Mouse (Mus musculus): ENCODE data around the gene Ift46. TPM values are rescaled to one million over a fixed set of nuclear protein-coding genes. Genes with fewer than 3 reads are reported as not detected.

The Ift46 gene
- polyA plus RNA-seq, 1 experiment: 58.8 TPM

DNA sequence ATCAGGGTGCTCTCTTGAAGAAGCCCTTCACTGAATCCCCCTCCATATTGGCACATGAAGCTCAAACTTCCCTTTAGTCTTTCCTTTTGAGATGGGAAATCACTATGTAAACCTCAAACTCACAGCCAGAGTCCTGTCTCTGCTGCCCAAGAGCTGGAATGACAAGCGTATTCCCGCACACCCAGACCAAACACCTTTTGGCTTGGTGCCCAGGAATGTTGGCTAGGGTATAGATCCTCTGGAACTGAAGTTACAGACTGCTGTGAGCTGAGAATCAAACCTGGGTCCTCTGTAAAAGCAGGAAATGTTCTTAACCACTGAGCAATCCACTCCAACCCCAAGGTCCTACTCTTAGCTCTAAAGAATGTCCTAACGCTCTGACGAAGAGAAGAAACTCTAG lies 64.6 kb downstream of the Ift46 start:
- H3K4me3 ChIP-seq (ENCODE audit: insufficient read depth, low read depth, low read length): no peak overlapping the region
- no peak overlapping the region for H3K27ac ChIP-seq (ENCODE audit: insufficient read depth, low read depth, low read length)
- H3K36me3 ChIP-seq (ENCODE audit: control insufficient read depth, insufficient read depth, low read length): peaks cover 6% of the 10 kb centered on the region
- WGBS: 54% methylated on average over 4 of the region's 4 CpGs
- TF ChIP-seq POLR2A (IDR thresholded peaks at IDR 0.05; ENCODE audit: low read depth, low read length) (no peak), CTCF (conservative IDR thresholded peaks at IDR 0.05; ENCODE audit: insufficient read depth, insufficient read length, low read depth, low read length) (no peak)
- no peaks in the 10 kb centered on the region for H3K27me3 ChIP-seq (replicated peaks; ENCODE audit: control insufficient read depth, insufficient read depth, low read length)
- DNase-seq: peak; percentile 72
- H3K4me1 ChIP-seq (ENCODE audit: control insufficient read depth, insufficient read depth, low read length): no peaks in the 10 kb centered on the region

- Histone ChIP-seq H3K27me3 (replicated peaks; ENCODE audit: control insufficient read depth, insufficient read depth, low read length) (no peaks in the 10 kb centered on the region), H3K4me1 (ENCODE audit: control insufficient read depth, insufficient read depth, low read length) (no peaks in the 10 kb centered on the region), H3K27ac (ENCODE audit: insufficient read depth, low read depth, low read length) (no peak overlapping the region), H3K36me3 (ENCODE audit: control insufficient read depth, insufficient read depth, low read length) (no peaks in the 10 kb centered on the region; the same call in 1 of the 2 replicates), H3K4me3 (ENCODE audit: insufficient read depth, low read depth, low read length) (no peak overlapping the region)
- 40% methylated on average over 7 of the region's 7 CpGs for WGBS
- DNase-seq: peak; percentile 73
- TF ChIP-seq POLR2A (IDR thresholded peaks at IDR 0.05; ENCODE audit: low read depth, low read length) (no peak), CTCF (conservative IDR thresholded peaks at IDR 0.05; ENCODE audit: insufficient read depth, insufficient read length, low read depth, low read length) (peak; percentile 71)
Measured at GRCm38 (mm10) chr9:44836439-44836838, 68.7 kb downstream of the Ift46 start.

DNA sequence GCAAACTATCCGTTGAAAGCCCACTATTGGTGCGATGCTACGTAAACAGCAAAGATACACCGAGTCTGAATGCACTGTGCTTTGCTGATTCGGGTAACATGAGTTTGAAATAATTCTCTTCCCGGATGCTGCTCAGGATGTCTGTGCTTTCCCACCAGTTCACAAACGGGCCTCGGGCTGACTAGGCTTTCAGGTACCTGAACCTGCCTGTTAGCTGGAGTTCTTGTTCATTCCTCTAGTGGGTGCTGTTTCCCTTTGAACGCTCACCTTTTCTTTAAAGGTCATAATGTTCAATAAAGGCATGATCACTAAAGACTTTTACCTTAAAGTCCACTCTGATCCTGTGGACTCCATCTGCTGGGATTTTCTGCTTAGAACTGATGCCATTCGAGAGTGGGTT lies 73.5 kb downstream of the Ift46 start:
- peak; percentile 59 for DNase-seq

More for the DNA sequence above, 73.5 kb downstream of the Ift46 start:
- no peaks in the 10 kb centered on the region for H3K27me3 ChIP-seq (replicated peaks; ENCODE audit: control insufficient read depth, insufficient read depth, low read length)
- no peak overlapping the region for H3K27ac ChIP-seq (ENCODE audit: insufficient read depth, low read depth, low read length)
- 72% methylated on average over 10 of the region's 10 CpGs for WGBS
- H3K4me1 ChIP-seq (ENCODE audit: control insufficient read depth, insufficient read depth, low read length): no peaks in the 10 kb centered on the region
- no peak overlapping the region for H3K4me3 ChIP-seq (ENCODE audit: insufficient read depth, low read depth, low read length)
- no peak for TF ChIP-seq POLR2A (IDR thresholded peaks at IDR 0.05; ENCODE audit: low read depth, low read length)
- TF ChIP-seq CTCF (conservative IDR thresholded peaks at IDR 0.05; ENCODE audit: insufficient read depth, insufficient read length, low read depth, low read length): peak; percentile 61
- H3K36me3 ChIP-seq (ENCODE audit: control insufficient read depth, insufficient read depth, low read length): peaks cover 11% of the 10 kb centered on the region

Other genes starting within 250 kb of the Ift46 start
- gene Cxcr5, start 206.0 kb upstream of the Ift46 start, polyA plus RNA-seq (2012; rRNA removed): 0.20 and 4.0 TPM in 2 replicates
- gene Ddx6, start 163.0 kb upstream of the Ift46 start, polyA plus RNA-seq (2012; rRNA removed): 18.1 and 20.8 TPM in 2 replicates
- gene Treh, start 94.7 kb upstream of the Ift46 start, polyA plus RNA-seq (2012; rRNA removed): 32.2 and 34.4 TPM in 2 replicates
- 37.6 and 46.4 TPM in 2 replicates for gene Phldb1, start 32.7 kb upstream of the Ift46 start, polyA plus RNA-seq (2012; rRNA removed)
- gene Arcn1, start 63 bp upstream of the Ift46 start, polyA plus RNA-seq (2012; rRNA removed): 42.3 and 50.9 TPM in 2 replicates
- 71.8 and 100 TPM in 2 replicates for gene Tmem25, start 31.4 kb downstream of the Ift46 start, polyA plus RNA-seq (2012; rRNA removed)
- gene Ttc36, start 35.2 kb downstream of the Ift46 start, polyA plus RNA-seq (2012; rRNA removed): 1,516 and 1,584 TPM in 2 replicates
- 12.1 and 13.9 TPM in 2 replicates for gene Kmt2a, start 113.4 kb downstream of the Ift46 start, polyA plus RNA-seq (2012; rRNA removed)
- 732 and 924 TPM in 2 replicates for gene Atp5l, start 152.8 kb downstream of the Ift46 start, polyA plus RNA-seq (2012; rRNA removed)
- 15.9 and 18.3 TPM in 2 replicates for gene Ube4a, start 197.7 kb downstream of the Ift46 start, polyA plus RNA-seq (2012; rRNA removed)
- gene Cd3g, start 212.5 kb downstream of the Ift46 start, polyA plus RNA-seq (2012; rRNA removed): 0.57 and 3.2 TPM in 2 replicates
- gene Cd3d, start 213.9 kb downstream of the Ift46 start, polyA plus RNA-seq (2012; rRNA removed): 0.19 and 2.9 TPM in 2 replicates
- gene Cd3e, start 241.7 kb downstream of the Ift46 start, polyA plus RNA-seq (2012; rRNA removed): 0.52 and 3.6 TPM in 2 replicates